In genomic region chr2:158094300-158094699, GRCm38 (mm10) we compare ENCODE assay signal across 13 mouse cellular contexts. TPM values are rescaled to one million over a fixed set of nuclear protein-coding genes. Genes with fewer than 3 reads are reported as not detected.
A peak's percentile ranks its signal among the peaks of the same experiment; 100 is the strongest.
DNase-seq lines count a peak whose midpoint lies in the region; ATAC-seq and TF ChIP-seq lines count a peak whose summit lies in the region.
"Had no signal": no experiment of that assay in that cellular context is flagged by ENCODE, and none has a peak within 500 bp of the region (broad histone marks: within the 10 kb centered on the region; RNA-seq: fewer than 3 reads in every experiment).

No protein-coding gene starts in this region.

- peaks cover 5% of the 10 kb centered on the region; the same call in 1 of the 2 replicates for H3K27me3 ChIP-seq in heart, embryonic 10.5 days (ENCODE audit: insufficient read depth, poor library complexity, severe bottlenecking)
- H3K27me3 ChIP-seq in lung, embryonic 15.5 days = no peaks in the 10 kb centered on the region
- H3K27me3 ChIP-seq in intestine, embryonic 14.5 days (replicated peaks; ENCODE audit: control insufficient read depth, insufficient read depth, low read length) = no peaks in the 10 kb centered on the region
- no peaks in the 10 kb centered on the region for H3K27me3 ChIP-seq in stomach, postnatal 0 days (ENCODE audit: control insufficient read depth, insufficient read depth, low read length)
- H3K27me3 ChIP-seq: embryonic facial prominence, embryonic 15.5 days; forebrain, embryonic 13.5 days; limb, embryonic 12.5 days; liver, embryonic 15.5 days had no signal

- no peaks in the 10 kb centered on the region for H3K9me3 ChIP-seq in heart, embryonic 10.5 days
- H3K9me3 ChIP-seq in lung, embryonic 15.5 days = no peaks in the 10 kb centered on the region
- no peaks in the 10 kb centered on the region for H3K9me3 ChIP-seq in intestine, embryonic 14.5 days (ENCODE audit: control insufficient read depth, low read length)
- H3K9me3 ChIP-seq in stomach, postnatal 0 days (ENCODE audit: control insufficient read depth, low read length) = no peaks in the 10 kb centered on the region
- H3K9me3 ChIP-seq: embryonic facial prominence, embryonic 15.5 days; forebrain, embryonic 13.5 days; limb, embryonic 12.5 days; liver, embryonic 15.5 days had no signal

- no peak for TF ChIP-seq CTCF in stomach, postnatal 0 days (IDR thresholded peaks at IDR 0.05; ENCODE audit: low read depth)

- H3K9ac ChIP-seq in lung, embryonic 15.5 days = no peak overlapping the region
- no peak overlapping the region for H3K9ac ChIP-seq in intestine, embryonic 14.5 days (ENCODE audit: low read length)
- H3K9ac ChIP-seq in stomach, postnatal 0 days (ENCODE audit: low read length) = no peak overlapping the region
- H3K9ac ChIP-seq: embryonic facial prominence, embryonic 15.5 days; forebrain, embryonic 13.5 days; limb, embryonic 12.5 days; liver, embryonic 15.5 days had no signal

- ATAC-seq in lung, embryonic 15.5 days (ENCODE audit: borderline replicate concordance, extremely low read depth, low FRiP score, low TSS enrichment) = no peak
- ATAC-seq in intestine, embryonic 14.5 days (replicated peaks; ENCODE audit: low FRiP score, low TSS enrichment, low read depth) = no peak
- 0 out of 2 replicates have a peak, but pooled peaks have one; percentile 7 for ATAC-seq in stomach, postnatal 0 days (ENCODE audit: low FRiP score, low TSS enrichment)
- ATAC-seq: forebrain, embryonic 13.5 days had no signal

- no peak overlapping the region for H3K4me2 ChIP-seq in lung, embryonic 15.5 days
- no peak overlapping the region for H3K4me2 ChIP-seq in intestine, embryonic 14.5 days (ENCODE audit: low read length)
- H3K4me2 ChIP-seq in stomach, postnatal 0 days (replicated peaks; ENCODE audit: low read depth) = peak overlapping the region; percentile 8; the same call in 1 of the 2 replicates
- H3K4me2 ChIP-seq: embryonic facial prominence, embryonic 15.5 days; forebrain, embryonic 13.5 days; limb, embryonic 12.5 days; liver, embryonic 15.5 days had no signal

- H3K4me3 ChIP-seq in heart, embryonic 10.5 days = no peak overlapping the region
- H3K4me3 ChIP-seq in lung, embryonic 15.5 days = no peak overlapping the region
- H3K4me3 ChIP-seq in intestine, embryonic 14.5 days (ENCODE audit: low read depth, low read length) = no peak overlapping the region
- no peak overlapping the region for H3K4me3 ChIP-seq in stomach, postnatal 0 days (ENCODE audit: low read depth, low read length)
- H3K4me3 ChIP-seq: embryonic facial prominence, embryonic 15.5 days; forebrain, embryonic 13.5 days; limb, embryonic 12.5 days; liver, embryonic 15.5 days had no signal

- no peak for TF ChIP-seq EP300 in stomach, postnatal 0 days (optimal IDR thresholded peaks at IDR 0.05)

- DNase-seq in heart, embryonic 10.5 days (ENCODE audit: low spot score) = no peak
- no peak for DNase-seq in heart, postnatal 4 days
- DNase-seq in lung, postnatal 14 days = no peak
- DNase-seq in intestine, embryonic 14.5 days (ENCODE audit: low spot score) = peak; percentile 62
- DNase-seq in stomach, postnatal 0 days (ENCODE audit: low spot score) = no peak
- no peak for DNase-seq in retina, postnatal 1 day
- DNase-seq: right cerebral cortex, postnatal 14 days; thymus, adult 18-20 months had no signal

- 75% methylated on average over 7 of the region's 7 CpGs for WGBS in heart, embryonic 10.5 days
- WGBS in lung, embryonic 15.5 days = 49% methylated on average over 7 of the region's 7 CpGs
- 43% methylated on average over 7 of the region's 7 CpGs for WGBS in intestine, embryonic 14.5 days
- 31% methylated on average over 7 of the region's 7 CpGs for WGBS in stomach, postnatal 0 days

- no peaks in the 10 kb centered on the region for H3K36me3 ChIP-seq in heart, embryonic 10.5 days
- no peaks in the 10 kb centered on the region for H3K36me3 ChIP-seq in lung, embryonic 15.5 days
- no peaks in the 10 kb centered on the region for H3K36me3 ChIP-seq in intestine, embryonic 14.5 days (ENCODE audit: control insufficient read depth, insufficient read depth, low read length)
- H3K36me3 ChIP-seq in stomach, postnatal 0 days (ENCODE audit: control insufficient read depth, insufficient read depth, low read length) = no peaks in the 10 kb centered on the region
- H3K36me3 ChIP-seq: embryonic facial prominence, embryonic 15.5 days; limb, embryonic 12.5 days; liver, embryonic 15.5 days had no signal

- H3K27ac ChIP-seq in heart, embryonic 10.5 days = peak overlapping the region; percentile 8; the same call in 1 of the 2 replicates
- peak overlapping the region; percentile 69 for H3K27ac ChIP-seq in lung, embryonic 15.5 days
- H3K27ac ChIP-seq in intestine, embryonic 14.5 days (ENCODE audit: low read depth) = peak overlapping the region; percentile 64
- peak overlapping the region; percentile 85 for H3K27ac ChIP-seq in stomach, postnatal 0 days (replicated peaks)
- H3K27ac ChIP-seq: embryonic facial prominence, embryonic 15.5 days; forebrain, embryonic 13.5 days; limb, embryonic 12.5 days; liver, embryonic 15.5 days had no signal

- peaks cover 30% of the 10 kb centered on the region for H3K4me1 ChIP-seq in heart, embryonic 10.5 days
- peaks cover 39% of the 10 kb centered on the region for H3K4me1 ChIP-seq in lung, embryonic 15.5 days
- peaks cover 34% of the 10 kb centered on the region for H3K4me1 ChIP-seq in intestine, embryonic 14.5 days (replicated peaks; ENCODE audit: control insufficient read depth, insufficient read depth, low read length)
- H3K4me1 ChIP-seq in stomach, postnatal 0 days (replicated peaks; ENCODE audit: control insufficient read depth, insufficient read depth) = peaks cover 7% of the 10 kb centered on the region; the same call in 1 of the 2 replicates
- H3K4me1 ChIP-seq: forebrain, embryonic 13.5 days; limb, embryonic 12.5 days had no signal

RNA-seq across cellular contexts. Expression of gene Tgm2, which starts 51.9 kb away (rescaled TPM):
- polyA plus RNA-seq in heart, embryonic 10.5 days (2016; fragmentation: Nextera tagmentation; extraction: Ambion mirVana) = 134 and 256 TPM in 2 replicates
- total RNA-seq in heart, postnatal 4 days (2021) = 100 to 1,000 TPM; 254 to 273 TPM
- polyA plus RNA-seq in lung, embryonic 15.5 days (2015; fragmentation: Nextera tagmentation; extraction: Ambion mirVana) = 66.0 and 70.0 TPM in 2 replicates
- polyA plus RNA-seq in intestine, embryonic 14.5 days (2014; fragmentation: Nextera tagmentation; extraction: Ambion mirVana) = 54.4 and 59.7 TPM in 2 replicates
- polyA plus RNA-seq in stomach, postnatal 0 days (2015; fragmentation: Nextera tagmentation; extraction: Ambion mirVana) = 109 and 114 TPM in 2 replicates

Comparison
In these comparisons a context has a peak if more than half of its experiments do, and no peak if none do; other contexts are left out.
1. H3K27ac ChIP-seq: peak in every context shown above with its lines; median percentile 85 in stomach, postnatal 0 days; 69 in lung, embryonic 15.5 days; 64 in intestine, embryonic 14.5 days; 8 in heart, embryonic 10.5 days.